Mouse (Mus musculus) inflammation-experienced regulatory T-cells, adult 6 months (primary cell): Measurements from ENCODE around the gene Zbtb14. TPM values are rescaled to one million over a fixed set of nuclear protein-coding genes. Genes with fewer than 3 reads are reported as not detected.

ENCODE experiments used
- ATAC-seq: one replicate; pipeline ENCODE4 v1.8.0; 2017
- polyA plus RNA-seq, 3 experiments: library from polyadenylated mRNA; unstranded; fragments of 100-300 nt; shearing (Covaris generic); gene quantifications; one replicate each; pipeline ENCODE4 v1.2.1; 2017

Gene Zbtb14
- 10 to 100 TPM; 14.7 to 19.7 (median 18.6) TPM for polyA plus RNA-seq

GRCm38 (mm10) chr17:69382511-69383100, at the start of gene Zbtb14:
Zbtb14 (plus strand) TSS chr17:69383050.
- ATAC-seq, result peak; percentile 60

- ATAC-seq, result no peak
Measured at GRCm38 (mm10) chr17:69346056-69346455, 36.8 kb upstream of the Zbtb14 start.

- no peak for ATAC-seq
Measured at GRCm38 (mm10) chr17:69349014-69349531, 33.8 kb upstream of the Zbtb14 start.

GRCm38 (mm10) chr17:69365049-69365448, 17.8 kb upstream of the Zbtb14 start:
- no peak for ATAC-seq

GRCm38 (mm10) chr17:69380838-69381237, 2.0 kb upstream of the Zbtb14 start:
- ATAC-seq, result no peak

- peak; percentile 44 for ATAC-seq
Measured at GRCm38 (mm10) chr17:69383201-69383940, 521 bp downstream of the Zbtb14 start.

GRCm38 (mm10) chr17:69383941-69384665, 1.3 kb downstream of the Zbtb14 start:
- ATAC-seq, result peak; percentile 12

- ATAC-seq, result peak; percentile 67
Measured at GRCm38 (mm10) chr17:69396147-69397033, 13.5 kb downstream of the Zbtb14 start.

GRCm38 (mm10) chr17:69397163-69397562, 14.3 kb downstream of the Zbtb14 start:
- no peak for ATAC-seq

- ATAC-seq, result no peak
Measured at GRCm38 (mm10) chr17:69398092-69398491, 15.2 kb downstream of the Zbtb14 start.

GRCm38 (mm10) chr17:69401146-69401545, 18.3 kb downstream of the Zbtb14 start:
- no peak for ATAC-seq

- peak; percentile 31 for ATAC-seq
Measured at GRCm38 (mm10) chr17:69416163-69416562, 33.3 kb downstream of the Zbtb14 start.

- peak; percentile 94 for ATAC-seq
Measured at GRCm38 (mm10) chr17:69416920-69417661, 34.2 kb downstream of the Zbtb14 start.

- ATAC-seq, result peak; percentile 2
Measured at GRCm38 (mm10) chr17:69417724-69418373, 35.0 kb downstream of the Zbtb14 start.

GRCm38 (mm10) chr17:69421592-69421991, 38.7 kb downstream of the Zbtb14 start:
- no peak for ATAC-seq

- ATAC-seq, result no peak
Measured at GRCm38 (mm10) chr17:69437836-69438235, 55.0 kb downstream of the Zbtb14 start.

- ATAC-seq, result no peak
Measured at GRCm38 (mm10) chr17:69438486-69438885, 55.6 kb downstream of the Zbtb14 start.

- ATAC-seq, result peak; percentile 93
Measured at GRCm38 (mm10) chr17:69438990-69439491, 56.2 kb downstream of the Zbtb14 start, which contains the start of gene Akain1. Akain1 (plus strand) TSS chr17:69439326.

GRCm38 (mm10) chr17:69439571-69440480, 57.0 kb downstream of the Zbtb14 start:
- ATAC-seq, result no peak
